Mouse (Mus musculus): ENCODE data around the gene Capn13.

- TF ChIP-seq POLR2A (IDR thresholded peaks at IDR 0.05; ENCODE audit: low read depth, low read length) (no peak), CTCF (IDR thresholded peaks at IDR 0.05; ENCODE audit: borderline replicate concordance, insufficient read depth, low read length) (no peak)
Observed at GRCm38 (mm10) chr17:73329071-73329470, 71.6 kb downstream of the Capn13 start.
